ENCODE assay signal across 19 mouse cellular contexts in genomic region chr9:115473847-115474246, GRCm38 (mm10).
"Had no signal": no experiment of that assay in that cellular context is flagged by ENCODE, and none has a peak within 500 bp of the region (broad histone marks: within the 10 kb centered on the region; RNA-seq: fewer than 3 reads in every experiment).

No protein-coding gene starts in this region.

- H3K27me3 ChIP-seq: limb, embryonic 13.5 days; lung, embryonic 15.5 days; midbrain, embryonic 12.5 days; neural tube, embryonic 12.5 days; stomach, embryonic 15.5 days had no signal

- H3K4me1 ChIP-seq: midbrain, embryonic 12.5 days; stomach, embryonic 15.5 days had no signal

- H3K4me2 ChIP-seq: limb, embryonic 13.5 days; lung, embryonic 15.5 days; midbrain, embryonic 12.5 days; neural tube, embryonic 12.5 days; stomach, embryonic 15.5 days had no signal

- H3K4me3 ChIP-seq: layer of hippocampus, adult 2 months; limb, embryonic 13.5 days; lung, embryonic 15.5 days; megakaryocyte, embryonic 14.5 days; midbrain, embryonic 12.5 days; myocyte; neural tube, embryonic 12.5 days; stomach, embryonic 15.5 days had no signal

- DNase-seq: kidney, adult 8-10 months; kidney, postnatal 36 days; left cerebral cortex, postnatal 4 days; lung, postnatal 14 days; retina, postnatal 1 day; right cerebral cortex, postnatal 4 days; thymus, adult 2 months had no signal

- ATAC-seq: intestine, postnatal 0 days; midbrain, embryonic 16.5 days had no signal

- H3K27ac ChIP-seq: kidney, postnatal 0 days; layer of hippocampus, adult 2 months; limb, embryonic 13.5 days; lung, embryonic 15.5 days; macrophage; midbrain, embryonic 12.5 days; neural tube, embryonic 12.5 days; stomach, embryonic 15.5 days had no signal

- H3K9ac ChIP-seq: limb, embryonic 13.5 days; lung, embryonic 15.5 days; midbrain, embryonic 12.5 days; neural tube, embryonic 12.5 days; stomach, embryonic 15.5 days had no signal

- H3K36me3 ChIP-seq: limb, embryonic 13.5 days; lung, embryonic 15.5 days; midbrain, embryonic 12.5 days; neural tube, embryonic 12.5 days; stomach, embryonic 15.5 days had no signal

- H3K9me3 ChIP-seq: lung, embryonic 15.5 days; midbrain, embryonic 12.5 days; stomach, embryonic 15.5 days had no signal
